Mouse (Mus musculus): Measurements from ENCODE around the gene Csnk2a1. TPM values are rescaled to one million over a fixed set of nuclear protein-coding genes. Genes with fewer than 3 reads are reported as not detected.

Csnk2a1 gene
- polyA plus RNA-seq, 1 experiment: 107 TPM

DNA sequence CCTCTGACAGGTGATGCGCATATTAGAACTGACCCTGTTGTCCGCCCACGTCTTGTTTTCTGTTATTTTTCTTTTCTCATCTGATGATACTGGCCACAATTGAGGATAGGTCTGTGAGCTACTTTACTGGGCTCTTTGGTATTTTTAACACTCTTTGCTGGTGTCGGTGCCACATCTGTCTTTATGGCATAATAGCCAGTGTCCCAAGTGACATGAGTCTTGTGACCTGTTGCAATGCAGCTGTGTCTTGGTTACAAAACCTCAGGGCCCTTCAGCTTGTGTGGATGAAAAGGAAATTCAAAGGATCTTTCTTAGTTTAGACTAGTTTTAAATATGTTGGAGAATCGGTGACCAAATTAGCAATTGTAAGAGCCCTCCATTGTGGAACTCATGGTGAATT is 67.9 kb downstream of the Csnk2a1 start:
- TF ChIP-seq CTCF (IDR thresholded peaks at IDR 0.05; ENCODE audit: borderline replicate concordance, extremely low read depth, insufficient read depth, insufficient read length): no peak
- TF ChIP-seq POLR2A (IDR thresholded peaks at IDR 0.05; ENCODE audit: borderline replicate concordance, extremely low read depth, insufficient read depth, insufficient read length, poor library complexity, severe bottlenecking): no peak
- no peak for DNase-seq (ENCODE audit: low read depth)

DNA sequence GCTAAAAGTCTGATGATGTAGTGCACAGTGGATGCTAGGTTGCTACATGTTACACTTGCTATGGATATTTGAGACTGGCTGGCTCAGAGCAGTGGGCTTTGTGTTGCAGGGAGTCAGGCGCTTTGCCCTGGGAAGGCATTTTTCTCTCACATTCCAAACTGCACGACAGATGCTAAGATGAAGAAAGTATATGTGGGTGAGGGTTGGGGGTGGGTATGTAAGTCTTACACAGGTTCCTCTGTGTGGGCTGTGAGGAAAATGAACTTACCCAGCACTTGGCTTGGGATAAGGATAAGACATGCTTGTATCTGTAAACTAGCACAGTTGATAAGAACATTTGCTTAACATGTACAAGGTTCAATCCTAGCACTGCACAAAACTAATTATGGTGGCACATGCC is 76.2 kb downstream of the Csnk2a1 start:
- DNase-seq (ENCODE audit: low read depth): no peak
- TF ChIP-seq POLR2A (IDR thresholded peaks at IDR 0.05; ENCODE audit: borderline replicate concordance, extremely low read depth, insufficient read depth, insufficient read length, poor library complexity, severe bottlenecking): no peak
- no peak for TF ChIP-seq CTCF (IDR thresholded peaks at IDR 0.05; ENCODE audit: borderline replicate concordance, extremely low read depth, insufficient read depth, insufficient read length)

DNA sequence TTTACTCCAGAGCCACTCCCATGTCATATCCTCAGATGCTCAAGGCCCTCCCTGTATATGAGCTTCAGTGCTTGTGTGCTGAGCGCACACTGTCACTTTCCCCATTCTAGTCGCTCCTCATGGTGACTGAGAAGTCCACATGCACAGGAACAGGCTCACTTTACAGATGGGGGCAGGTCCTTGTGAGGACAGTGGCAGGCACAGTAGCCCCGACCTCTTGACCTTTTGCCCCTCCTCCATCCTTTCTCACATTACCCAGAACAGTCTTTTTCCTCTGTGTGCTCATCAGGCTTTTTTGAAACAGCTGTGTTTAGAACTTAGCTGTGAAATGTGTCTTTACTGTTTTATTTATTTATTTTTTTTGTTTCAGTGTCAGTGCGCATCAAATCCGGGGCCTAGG is 77.1 kb downstream of the Csnk2a1 start:
- no peak for DNase-seq (ENCODE audit: low read depth)
- no peak for TF ChIP-seq POLR2A (IDR thresholded peaks at IDR 0.05; ENCODE audit: borderline replicate concordance, extremely low read depth, insufficient read depth, insufficient read length, poor library complexity, severe bottlenecking)
- TF ChIP-seq CTCF (IDR thresholded peaks at IDR 0.05; ENCODE audit: borderline replicate concordance, extremely low read depth, insufficient read depth, insufficient read length): no peak

DNA sequence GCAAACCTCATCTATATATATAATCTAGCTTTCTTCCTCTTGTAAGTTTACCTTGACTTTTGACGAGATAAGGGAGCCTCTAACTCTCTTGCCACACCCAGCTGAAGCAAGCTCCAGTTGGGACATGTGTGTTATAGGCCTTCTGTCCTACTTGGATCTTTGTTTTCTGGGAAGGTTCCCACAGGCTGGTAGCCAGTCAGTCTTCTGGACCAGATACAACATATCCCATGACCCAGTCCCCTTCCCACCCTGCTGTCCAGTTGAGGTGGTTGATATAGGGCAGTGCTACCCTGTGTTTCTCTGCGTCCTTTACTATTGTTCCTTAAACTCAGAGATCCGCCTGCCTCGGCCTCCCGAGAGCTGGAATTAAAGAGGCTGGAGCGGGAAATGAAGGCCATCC is 78.8 kb downstream of the Csnk2a1 start:
- no peak for DNase-seq (ENCODE audit: low read depth)
- TF ChIP-seq CTCF (IDR thresholded peaks at IDR 0.05; ENCODE audit: borderline replicate concordance, extremely low read depth, insufficient read depth, insufficient read length): no peak
- no peak for TF ChIP-seq POLR2A (IDR thresholded peaks at IDR 0.05; ENCODE audit: borderline replicate concordance, extremely low read depth, insufficient read depth, insufficient read length, poor library complexity, severe bottlenecking)

DNA sequence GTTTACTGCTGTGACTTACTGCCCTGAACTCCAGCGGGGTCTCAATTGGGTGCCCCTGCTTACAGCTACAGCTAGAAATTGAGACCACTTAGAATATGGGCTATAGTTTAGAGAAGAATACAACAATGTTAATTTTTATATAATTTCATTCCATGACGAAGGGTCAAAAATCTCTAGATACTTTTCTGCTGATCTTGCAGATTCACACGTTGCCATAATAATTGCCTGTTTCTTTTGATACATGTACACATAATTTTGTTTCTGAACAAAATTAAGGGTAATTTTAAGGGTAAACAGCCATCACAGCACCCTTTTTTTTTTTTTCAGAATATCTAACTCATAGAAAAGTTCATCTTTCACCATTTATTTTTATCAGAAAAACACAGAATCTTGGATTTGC is 80.5 kb downstream of the Csnk2a1 start:
- TF ChIP-seq CTCF (IDR thresholded peaks at IDR 0.05; ENCODE audit: borderline replicate concordance, extremely low read depth, insufficient read depth, insufficient read length) (no peak), POLR2A (IDR thresholded peaks at IDR 0.05; ENCODE audit: borderline replicate concordance, extremely low read depth, insufficient read depth, insufficient read length, poor library complexity, severe bottlenecking) (no peak)
- DNase-seq (ENCODE audit: low read depth): no peak

DNA sequence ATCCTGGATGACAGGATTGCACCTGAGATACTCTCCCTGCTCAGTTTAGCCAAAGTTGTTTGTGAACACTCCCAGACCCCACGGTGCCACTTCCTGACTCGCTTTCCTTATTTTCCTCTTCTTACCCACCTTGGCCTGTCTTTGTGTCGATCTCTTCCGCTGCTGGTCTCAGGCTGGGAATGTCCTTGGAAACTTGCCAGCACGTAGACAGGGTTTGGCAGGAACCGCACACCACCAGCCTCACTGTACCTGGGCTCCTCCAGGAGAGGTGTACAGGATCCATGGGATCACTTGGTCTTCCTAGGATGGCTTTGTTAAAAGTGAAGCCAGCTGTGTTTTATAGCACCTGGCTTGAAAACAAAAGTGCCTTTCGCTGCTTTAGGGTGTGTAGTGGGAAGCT is 86.4 kb downstream of the Csnk2a1 start:
- no peak for DNase-seq (ENCODE audit: low read depth)
- TF ChIP-seq CTCF (IDR thresholded peaks at IDR 0.05; ENCODE audit: borderline replicate concordance, extremely low read depth, insufficient read depth, insufficient read length) (no peak), POLR2A (IDR thresholded peaks at IDR 0.05; ENCODE audit: borderline replicate concordance, extremely low read depth, insufficient read depth, insufficient read length, poor library complexity, severe bottlenecking) (no peak)

DNA sequence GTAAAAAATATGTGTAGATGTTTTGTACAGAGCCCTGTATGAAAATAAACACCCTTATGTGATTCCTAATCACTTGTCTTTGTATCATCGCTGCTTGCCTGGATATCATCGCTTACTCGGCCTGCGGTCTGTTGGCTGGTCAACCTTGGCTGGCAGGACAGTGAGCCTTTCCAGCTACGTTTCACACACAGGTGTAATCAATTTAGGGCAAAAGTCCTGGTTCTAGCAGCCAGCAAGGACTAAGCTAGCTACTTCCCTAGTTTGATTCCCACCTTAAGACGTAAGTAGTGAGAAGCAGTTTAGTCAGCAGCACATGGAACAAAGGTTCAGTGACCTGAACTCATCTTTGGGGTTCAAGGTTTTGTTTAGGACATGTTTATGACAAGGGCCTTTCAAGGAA is 87.3 kb downstream of the Csnk2a1 start:
- DNase-seq (ENCODE audit: low read depth): no peak
- no peak for TF ChIP-seq CTCF (IDR thresholded peaks at IDR 0.05; ENCODE audit: borderline replicate concordance, extremely low read depth, insufficient read depth, insufficient read length)
- TF ChIP-seq POLR2A (IDR thresholded peaks at IDR 0.05; ENCODE audit: borderline replicate concordance, extremely low read depth, insufficient read depth, insufficient read length, poor library complexity, severe bottlenecking): no peak

DNA sequence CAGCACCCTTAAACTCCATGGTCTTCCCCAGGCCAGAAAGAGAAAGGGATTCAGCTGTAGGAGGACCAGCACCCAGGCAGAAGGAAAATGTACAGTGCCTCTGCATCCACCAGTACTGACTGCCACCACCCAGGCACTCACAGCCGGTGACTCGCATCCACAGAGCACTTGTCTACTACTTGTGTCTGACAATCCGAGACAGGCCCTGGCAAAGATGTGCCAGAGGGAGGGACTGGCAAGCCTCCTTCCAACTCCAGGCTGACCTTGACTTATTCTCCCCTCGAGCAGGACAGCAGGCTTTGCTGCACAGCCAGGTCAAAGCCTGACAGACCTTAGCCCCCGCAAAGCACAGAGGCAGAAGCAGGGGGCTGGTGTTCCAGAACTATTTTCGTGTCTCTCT is 90.4 kb downstream of the Csnk2a1 start:
- no peak for TF ChIP-seq CTCF (IDR thresholded peaks at IDR 0.05; ENCODE audit: borderline replicate concordance, extremely low read depth, insufficient read depth, insufficient read length)
- DNase-seq (ENCODE audit: low read depth): no peak

DNA sequence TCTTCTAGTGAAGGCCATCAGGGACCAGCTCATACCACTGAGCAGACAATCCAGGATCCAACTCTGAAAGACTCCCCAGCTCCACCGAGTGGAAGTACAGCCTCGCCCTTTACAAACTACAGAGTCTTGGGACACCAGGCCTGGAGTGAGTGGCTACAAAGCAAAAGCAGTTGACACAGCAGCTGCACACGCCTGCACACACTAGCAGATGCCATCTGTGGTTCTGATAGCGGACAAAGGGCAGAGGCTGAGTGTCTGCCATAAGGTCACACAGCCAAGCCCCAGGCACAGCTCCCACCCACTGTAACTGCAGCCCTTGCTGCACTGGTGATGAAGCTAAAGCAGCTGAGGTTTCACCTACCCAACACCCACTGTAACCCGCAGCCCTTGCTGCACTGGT is 94.9 kb downstream of the Csnk2a1 start:
- DNase-seq (ENCODE audit: low read depth): no peak
- TF ChIP-seq CTCF (IDR thresholded peaks at IDR 0.05; ENCODE audit: borderline replicate concordance, extremely low read depth, insufficient read depth, insufficient read length): no peak
- TF ChIP-seq POLR2A (IDR thresholded peaks at IDR 0.05; ENCODE audit: borderline replicate concordance, extremely low read depth, insufficient read depth, insufficient read length, poor library complexity, severe bottlenecking): no peak

DNA sequence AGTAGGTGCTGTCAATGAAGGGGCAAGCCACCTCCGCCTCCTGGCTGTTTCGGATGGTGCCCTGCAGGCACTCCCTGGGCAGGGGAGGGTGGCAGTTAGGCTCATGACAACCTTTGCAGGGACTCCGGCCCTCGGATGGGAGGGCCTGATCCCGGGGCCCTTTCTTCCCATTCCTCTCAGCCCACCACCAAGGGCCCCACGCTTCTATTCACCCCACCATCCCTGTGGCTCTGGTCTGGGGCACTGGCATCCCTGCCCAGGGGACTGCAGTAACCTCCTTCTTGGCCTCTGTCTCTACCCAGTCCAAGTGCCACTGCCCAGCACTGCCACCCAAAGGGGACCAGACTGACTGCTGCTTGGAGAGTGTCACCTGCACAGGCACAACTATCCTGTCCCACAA is 95.6 kb downstream of the Csnk2a1 start:
- TF ChIP-seq CTCF (IDR thresholded peaks at IDR 0.05; ENCODE audit: borderline replicate concordance, extremely low read depth, insufficient read depth, insufficient read length) (no peak), POLR2A (IDR thresholded peaks at IDR 0.05; ENCODE audit: borderline replicate concordance, extremely low read depth, insufficient read depth, insufficient read length, poor library complexity, severe bottlenecking) (no peak)
- no peak for DNase-seq (ENCODE audit: low read depth)

DNA sequence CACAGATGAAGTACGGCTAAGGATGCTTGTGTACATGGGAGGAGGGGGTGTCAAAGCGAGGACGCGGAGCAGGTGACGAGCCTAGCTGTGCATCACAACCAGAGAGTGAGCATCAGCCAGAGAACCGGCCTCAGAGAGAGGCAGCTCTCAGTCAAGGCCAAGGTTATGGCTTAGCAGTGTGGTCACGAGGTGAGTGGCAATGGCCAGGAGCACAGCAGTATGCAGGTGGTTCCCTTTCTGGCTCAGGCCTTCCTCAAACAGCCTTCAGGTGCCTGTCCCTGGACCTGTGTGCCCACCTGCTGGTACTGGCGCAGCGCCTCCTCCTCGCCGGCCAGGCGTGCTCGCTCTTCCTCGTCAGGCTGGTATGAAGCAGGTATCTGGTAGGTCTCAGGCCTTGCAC is 97.3 kb downstream of the Csnk2a1 start:
- TF ChIP-seq CTCF (IDR thresholded peaks at IDR 0.05; ENCODE audit: borderline replicate concordance, extremely low read depth, insufficient read depth, insufficient read length) (no peak), POLR2A (IDR thresholded peaks at IDR 0.05; ENCODE audit: borderline replicate concordance, extremely low read depth, insufficient read depth, insufficient read length, poor library complexity, severe bottlenecking) (no peak)
- no peak for DNase-seq (ENCODE audit: low read depth)

DNA sequence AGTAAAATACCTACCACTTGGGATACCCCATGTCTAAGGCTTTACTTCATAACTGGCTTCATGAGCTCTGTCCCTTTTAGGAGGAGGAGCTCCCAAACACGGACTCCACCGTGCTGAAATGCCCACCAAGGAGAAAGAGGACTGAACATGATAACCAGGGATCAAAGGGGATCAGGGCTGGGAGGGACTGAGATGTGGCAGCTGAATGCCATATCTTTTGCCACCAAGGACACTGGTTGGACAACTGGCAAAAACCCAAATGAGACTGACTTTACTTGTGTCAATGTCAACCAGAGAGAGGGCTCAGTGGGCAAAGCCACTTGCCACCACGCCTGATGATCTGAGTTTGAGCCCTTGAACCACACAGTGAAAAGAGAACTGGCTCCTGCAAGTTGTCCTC is 98.2 kb downstream of the Csnk2a1 start:
- TF ChIP-seq POLR2A (IDR thresholded peaks at IDR 0.05; ENCODE audit: borderline replicate concordance, extremely low read depth, insufficient read depth, insufficient read length, poor library complexity, severe bottlenecking): no peak
- no peak for TF ChIP-seq CTCF (IDR thresholded peaks at IDR 0.05; ENCODE audit: borderline replicate concordance, extremely low read depth, insufficient read depth, insufficient read length)
- DNase-seq (ENCODE audit: low read depth): no peak

DNA sequence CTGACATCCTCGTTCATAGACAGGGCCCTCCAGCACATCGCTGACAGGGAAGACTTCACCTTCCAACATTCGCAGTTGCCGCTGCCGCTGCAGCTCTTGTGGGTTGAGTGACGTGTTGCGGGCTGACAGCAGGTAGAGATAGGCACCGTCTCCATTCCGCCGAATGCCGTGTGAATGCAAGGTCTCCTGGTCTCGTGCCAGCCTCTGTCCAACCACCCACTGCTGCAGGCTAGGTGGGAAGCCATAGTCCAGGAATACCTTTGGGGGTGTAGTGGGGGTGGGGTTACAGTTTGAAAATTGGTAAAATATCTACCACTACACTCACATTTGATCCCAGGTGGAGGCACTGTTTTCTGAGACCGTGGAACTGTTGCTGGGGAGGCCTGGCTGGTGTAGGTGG is 99.5 kb downstream of the Csnk2a1 start:
- no peak for DNase-seq (ENCODE audit: low read depth)
- no peak for TF ChIP-seq CTCF (IDR thresholded peaks at IDR 0.05; ENCODE audit: borderline replicate concordance, extremely low read depth, insufficient read depth, insufficient read length)
- no peak for TF ChIP-seq POLR2A (IDR thresholded peaks at IDR 0.05; ENCODE audit: borderline replicate concordance, extremely low read depth, insufficient read depth, insufficient read length, poor library complexity, severe bottlenecking)
